Mouse (Mus musculus) hindbrain, embryonic 16.5 days (tissue): ENCODE results near the gene Slc6a13. TPM values are rescaled to one million over a fixed set of nuclear protein-coding genes. Genes with fewer than 3 reads are reported as not detected.
A peak's percentile ranks its signal among the peaks of the same experiment; 100 is the strongest.
"Not testable (repeated sequence)": the region's sequence is repeated elsewhere in the genome, so short reads cannot be mapped to it uniquely, and the experiment has no call there.

ENCODE experiments used
- ATAC-seq: fragments of 200-750 bp; cut with Nextera tagmentation; 2 replicates; pipeline ENCODE4 v1.8.0; 2017; ENCODE audit warnings: moderate TSS enrichment, moderate library complexity
- H3K27ac ChIP-seq: fragments of 300-500 bp; sonication (generic); 2 replicates; pipeline ENCODE4 v1.5.1; 2014; ENCODE audit warnings: low read depth, mild to moderate bottlenecking, control low read depth, low read length, moderate library complexity
- H3K27me3 ChIP-seq: fragments of 300-500 bp; sonication (generic); replicated peaks from 2 replicates; pipeline ENCODE4 v1.6.1; 2014; ENCODE audit warnings: low read length; ENCODE audit not compliant: control insufficient read depth, insufficient read depth
- H3K36me3 ChIP-seq: fragments of 300-500 bp; sonication (generic); 2 replicates; pipeline ENCODE4 v1.6.1; 2014; ENCODE audit warnings: mild to moderate bottlenecking, low read length, moderate library complexity, mixed read lengths; ENCODE audit not compliant: control insufficient read depth, insufficient read depth
- H3K4me1 ChIP-seq: fragments of 300-500 bp; sonication (generic); 2 replicates; pipeline ENCODE4 v1.6.1; 2014; ENCODE audit warnings: low read depth, low read length; ENCODE audit not compliant: control insufficient read depth, insufficient read depth
- H3K4me2 ChIP-seq: fragments of 300-500 bp; sonication (generic); 2 replicates; pipeline ENCODE4 v1.6.1; 2014; ENCODE audit warnings: mild to moderate bottlenecking, low read length, control low read depth, moderate library complexity
- H3K4me3 ChIP-seq: fragments of 300-500 bp; sonication (generic); 2 replicates; pipeline ENCODE4 v1.5.1; 2014; ENCODE audit warnings: mild to moderate bottlenecking, low read length, control low read depth, moderate library complexity
- H3K9ac ChIP-seq: fragments of 300-500 bp; sonication (generic); 2 replicates; pipeline ENCODE4 v1.6.1; 2014; ENCODE audit warnings: low read depth, mild to moderate bottlenecking, control low read depth, low read length, moderate library complexity
- H3K9me3 ChIP-seq: fragments of 300-500 bp; sonication (generic); 2 replicates; pipeline ENCODE4 v1.6.1; 2014; ENCODE audit warnings: mild to moderate bottlenecking, low read length, moderate library complexity; ENCODE audit not compliant: control insufficient read depth
- WGBS: fragments of 180-500 bp; shearing (Covaris S2); extraction: QIAGEN DNeasy Blood & Tissue Kit; methylation state at CpG from one replicate; pipeline ENCODE4 v1.1.7; 2014; 5-methylcytosine and 5-hydroxymethylcytosine counted together
- polyA plus RNA-seq: library from polyadenylated mRNA; unstranded; fragments of >200 nt; fragmentation: Nextera tagmentation; extraction: Ambion mirVana; gene quantifications from 2 replicates; pipeline ENCODE4 v1.2.1, GENCODE M21; 2015

Slc6a13 gene
- polyA plus RNA-seq, 1 experiment from 2014 or later: 55.2 TPM

GRCm38 (mm10) chr6:121356041-121356440 lies 56.0 kb downstream of the Slc6a13 start:
- no peak for ATAC-seq
- Histone ChIP-seq H3K36me3 (no peaks in the 10 kb centered on the region), H3K9ac (no peak overlapping the region), H3K27me3 (no peaks in the 10 kb centered on the region), H3K9me3 (no peaks in the 10 kb centered on the region), H3K4me2 (no peak overlapping the region), H3K27ac (no peak overlapping the region), H3K4me1 (no peaks in the 10 kb centered on the region), H3K4me3 (no peak overlapping the region)
- WGBS: 77% methylated on average over 1 of the region's 1 CpGs

DNA sequence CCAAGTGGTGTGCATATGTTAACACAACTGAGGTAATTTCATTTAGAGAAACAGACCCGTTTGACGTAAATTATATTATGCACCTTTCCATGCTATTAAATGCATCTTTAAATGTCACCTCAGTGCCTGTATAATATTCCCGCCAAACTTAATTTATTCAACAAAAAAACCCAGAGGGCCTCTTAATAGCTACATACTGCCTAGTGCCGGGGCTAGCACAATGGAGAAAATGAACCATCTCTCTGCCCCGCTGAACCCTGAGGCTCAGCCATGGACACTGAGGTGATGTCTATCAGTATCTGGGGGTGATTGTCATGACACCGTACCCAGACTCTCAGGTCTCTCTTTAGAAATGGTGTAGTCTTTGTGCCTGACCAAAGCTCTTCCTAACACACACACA lies 57.2 kb downstream of the Slc6a13 start:
- H3K9ac ChIP-seq: no peak overlapping the region
- no peak overlapping the region for H3K4me2 ChIP-seq
- no peaks in the 10 kb centered on the region for H3K9me3 ChIP-seq
- ATAC-seq: no peak
- no peaks in the 10 kb centered on the region for H3K27me3 ChIP-seq
- H3K4me3 ChIP-seq: no peak overlapping the region
- H3K27ac ChIP-seq: no peak overlapping the region
- 56% methylated on average over 6 of the region's 6 CpGs for WGBS
- H3K4me1 ChIP-seq: no peaks in the 10 kb centered on the region
- H3K36me3 ChIP-seq: no peaks in the 10 kb centered on the region

GRCm38 (mm10) chr6:121363061-121363460 lies 63.0 kb downstream of the Slc6a13 start:
- H3K27ac ChIP-seq: no peak overlapping the region
- H3K27me3 ChIP-seq: no peaks in the 10 kb centered on the region; the same call in 1 of the 2 replicates
- 72% methylated on average over 6 of the region's 6 CpGs for WGBS
- H3K9me3 ChIP-seq: no peaks in the 10 kb centered on the region
- H3K36me3 ChIP-seq: no peaks in the 10 kb centered on the region
- no peak overlapping the region for H3K4me3 ChIP-seq
- no peak overlapping the region for H3K9ac ChIP-seq
- H3K4me2 ChIP-seq: no peak overlapping the region
- no peaks in the 10 kb centered on the region for H3K4me1 ChIP-seq
- ATAC-seq: 0 out of 2 replicates have a peak, but pooled peaks have one; percentile 28

DNA sequence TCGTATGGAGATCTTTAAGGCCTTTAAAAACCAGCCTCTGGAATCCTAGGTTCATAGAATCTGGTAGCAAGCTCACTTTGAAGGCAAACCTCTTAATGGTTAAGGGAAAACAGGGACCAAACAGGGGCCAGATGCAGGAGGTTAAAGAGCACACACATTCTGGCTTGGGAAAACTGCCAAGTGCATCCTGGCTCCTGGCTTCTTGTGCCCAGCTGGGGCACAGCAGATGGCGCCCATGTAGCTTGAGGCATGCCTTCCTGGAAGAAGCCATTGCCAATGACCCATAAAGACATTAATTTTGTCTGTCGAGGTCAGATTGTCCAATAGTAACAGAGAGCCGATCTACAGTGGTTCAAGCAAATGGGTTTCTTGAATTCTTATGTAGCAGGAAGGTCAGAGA lies 63.9 kb downstream of the Slc6a13 start:
- H3K4me2 ChIP-seq: no peak overlapping the region
- 54% methylated on average over 4 of the region's 4 CpGs for WGBS
- no peaks in the 10 kb centered on the region; the same call in 1 of the 2 replicates for H3K27me3 ChIP-seq
- no peaks in the 10 kb centered on the region for H3K9me3 ChIP-seq
- ATAC-seq: peak; percentile 38; the same call in 1 of the 2 replicates
- no peaks in the 10 kb centered on the region for H3K4me1 ChIP-seq
- H3K36me3 ChIP-seq: no peaks in the 10 kb centered on the region
- H3K9ac ChIP-seq: no peak overlapping the region
- no peak overlapping the region for H3K4me3 ChIP-seq
- no peak overlapping the region for H3K27ac ChIP-seq

- not testable (repeated sequence) for H3K4me3 ChIP-seq, H3K36me3 ChIP-seq, H3K9me3 ChIP-seq, H3K4me1 ChIP-seq, H3K4me2 ChIP-seq, ATAC-seq, H3K27ac ChIP-seq, H3K27me3 ChIP-seq, H3K9ac ChIP-seq
- 15% methylated on average over 2 of the region's 2 CpGs for WGBS
Observed at GRCm38 (mm10) chr6:121366537-121366936, 66.5 kb downstream of the Slc6a13 start.

GRCm38 (mm10) chr6:121367099-121367498 lies 67.1 kb downstream of the Slc6a13 start:
- H3K27ac ChIP-seq: no peak overlapping the region
- WGBS: 54% methylated on average over 3 of the region's 3 CpGs
- no peak overlapping the region for H3K4me2 ChIP-seq
- no peaks in the 10 kb centered on the region; the same call in 1 of the 2 replicates for H3K27me3 ChIP-seq
- no peak overlapping the region for H3K4me3 ChIP-seq
- H3K9ac ChIP-seq: no peak overlapping the region
- no peaks in the 10 kb centered on the region for H3K4me1 ChIP-seq
- H3K9me3 ChIP-seq: no peaks in the 10 kb centered on the region
- ATAC-seq: no peak
- no peaks in the 10 kb centered on the region for H3K36me3 ChIP-seq

DNA sequence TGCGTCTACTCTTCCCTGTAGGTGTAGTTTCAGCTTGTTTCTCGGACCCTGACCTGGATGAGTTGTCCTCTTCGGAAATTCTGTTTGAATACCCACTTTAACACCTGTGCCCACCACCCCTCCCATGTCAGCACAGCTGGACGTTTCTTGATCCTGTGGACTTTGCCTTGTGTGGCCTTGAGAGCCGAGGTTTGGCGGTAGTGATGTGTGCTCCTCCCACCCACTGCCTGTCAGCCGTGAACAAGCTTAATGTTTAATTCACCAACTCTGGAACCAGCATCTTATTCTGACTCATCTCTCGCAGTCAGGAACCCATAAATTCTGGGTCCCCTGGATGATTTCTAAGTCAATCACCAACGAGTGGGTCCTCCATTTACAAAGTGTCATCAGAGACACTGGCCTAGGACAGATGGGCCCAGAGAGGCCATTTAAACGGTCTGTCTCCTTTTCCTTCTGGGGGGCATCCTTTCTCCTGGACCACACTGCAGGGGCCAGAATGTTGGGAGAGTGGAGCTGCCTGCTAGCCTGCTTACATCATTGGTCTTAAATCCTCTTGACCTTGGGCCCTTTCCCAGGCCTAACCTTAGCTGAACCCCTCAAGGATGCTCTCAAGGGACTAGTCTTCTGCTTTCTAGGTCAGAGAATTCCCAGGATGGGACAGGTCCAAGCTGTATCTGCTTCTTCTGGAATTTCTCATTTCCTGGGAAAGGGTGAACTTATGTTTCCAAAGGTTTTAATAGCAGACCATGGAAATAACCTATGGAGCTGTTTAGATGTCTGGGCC lies 71.4 kb downstream of the Slc6a13 start:
- Histone ChIP-seq H3K4me3 (no peak overlapping the region), H3K4me2 (no peak overlapping the region), H3K27me3 (no peaks in the 10 kb centered on the region), H3K9ac (no peak overlapping the region), H3K27ac (no peak overlapping the region), H3K9me3 (no peaks in the 10 kb centered on the region), H3K4me1 (no peaks in the 10 kb centered on the region), H3K36me3 (no peaks in the 10 kb centered on the region)
- no peak for ATAC-seq
- WGBS: 72% methylated on average over 10 of the region's 10 CpGs

- H3K4me1 ChIP-seq: no peaks in the 10 kb centered on the region
- H3K9me3 ChIP-seq: no peaks in the 10 kb centered on the region
- H3K4me2 ChIP-seq: no peak overlapping the region
- H3K27ac ChIP-seq: no peak overlapping the region
- no peak overlapping the region for H3K9ac ChIP-seq
- H3K4me3 ChIP-seq: no peak overlapping the region
- no peak for ATAC-seq
- no peaks in the 10 kb centered on the region for H3K27me3 ChIP-seq
- WGBS: 82% methylated on average over 12 of the region's 12 CpGs
- H3K36me3 ChIP-seq: no peaks in the 10 kb centered on the region
Observed at GRCm38 (mm10) chr6:121376159-121376558, 76.1 kb downstream of the Slc6a13 start.

- 66% methylated on average over 4 of the region's 4 CpGs for WGBS
- Histone ChIP-seq H3K27me3 (no peaks in the 10 kb centered on the region), H3K9ac (no peak overlapping the region), H3K4me2 (no peak overlapping the region), H3K4me1 (peaks cover 5% of the 10 kb centered on the region; the same call in 1 of the 2 replicates), H3K27ac (no peak overlapping the region), H3K36me3 (no peaks in the 10 kb centered on the region), H3K9me3 (no peaks in the 10 kb centered on the region), H3K4me3 (no peak overlapping the region)
- no peak for ATAC-seq
Observed at GRCm38 (mm10) chr6:121378256-121378655, 78.2 kb downstream of the Slc6a13 start.
